8 mouse cellular contexts compared by ENCODE assay signal in genomic region chr3:30601175-30601574, GRCm38 (mm10). TPM values are rescaled to one million over a fixed set of nuclear protein-coding genes. Genes with fewer than 3 reads are reported as not detected.
DNase-seq lines count a peak whose midpoint lies in the region; ATAC-seq and TF ChIP-seq lines count a peak whose summit lies in the region.

No protein-coding gene starts in this region.

- in situ Hi-C loops in CH12.LX (cut with MboI; ENCODE audit: low pct_ligation_motif_present, low pct_unique_long_range_greater_than_20kb, low sequenced_read_pairs): no loop called here

- no peak for TF ChIP-seq POLR2A in CH12.LX (IDR thresholded peaks at IDR 0.05; ENCODE audit: low read depth, low read length)

- no peak for TF ChIP-seq RAD21 in CH12.LX (IDR thresholded peaks at IDR 0.05; ENCODE audit: low read depth, low read length)

- peaks cover 6 to 16% of the 10 kb centered on the region in 2 experiments for H3K36me3 ChIP-seq in CH12.LX (replicated peaks in 1 of 2; ENCODE audit: control insufficient read depth in 1 of 2, insufficient read depth in 1 of 2, low read length in 1 of 2)
- H3K36me3 ChIP-seq in heart, embryonic 16.5 days (ENCODE audit: control insufficient read depth, insufficient read depth): peaks cover 8% of the 10 kb centered on the region
- peaks cover 6% of the 10 kb centered on the region for H3K36me3 ChIP-seq in liver, embryonic 14.5 days (replicated peaks; ENCODE audit: control insufficient read depth, insufficient read depth, low read depth)
- H3K36me3 ChIP-seq in stomach, embryonic 15.5 days: 0 out of 2 replicates have a peak, but pooled peaks cover 6% of the 10 kb centered on the region

- no peaks in the 10 kb centered on the region for H3K9me3 ChIP-seq in CH12.LX (replicated peaks; ENCODE audit: low read length)
- H3K9me3 ChIP-seq in heart, embryonic 16.5 days (replicated peaks; ENCODE audit: control insufficient read depth, low read length): no peaks in the 10 kb centered on the region
- no peaks in the 10 kb centered on the region for H3K9me3 ChIP-seq in liver, embryonic 14.5 days (ENCODE audit: control insufficient read depth, low read length)
- H3K9me3 ChIP-seq in stomach, embryonic 15.5 days: no peaks in the 10 kb centered on the region

- no peak for TF ChIP-seq CTCF in CH12.LX (conservative IDR thresholded peaks at IDR 0.05 in 1 of 2, IDR thresholded peaks at IDR 0.05 in 1 of 2; ENCODE audit: low read depth in 2 of 2, low read length in 2 of 2)
- TF ChIP-seq CTCF in liver, embryonic 14.5 days (IDR thresholded peaks at IDR 0.05; ENCODE audit: low read depth): no peak

- H3K79me2 ChIP-seq in CH12.LX (replicated peaks; ENCODE audit: control insufficient read depth, extremely low read depth, insufficient read depth, poor library complexity, severe bottlenecking): peaks cover 24% of the 10 kb centered on the region

- DNase-seq in CH12.LX (ENCODE audit: extremely low read depth): peak; percentile 94
- DNase-seq in brain, embryonic 18.5 days (ENCODE audit: low read depth, low spot score): peak; percentile 57
- DNase-seq in fibroblast of lung, adult 2 months (ENCODE audit: low read depth): peak; percentile 63
- DNase-seq in kidney, postnatal 25 days: peak; percentile 90 to 96
- DNase-seq in liver, embryonic 14.5 days (ENCODE audit: low read depth in 3 of 3, low spot score in 3 of 3): peak; percentile 88 to 92 (median 89)
- DNase-seq in neural tube, embryonic 10.5 days (ENCODE audit: extremely low spot score, low spot score): peak; percentile 80

- H3K4me3 ChIP-seq in CH12.LX (replicated peaks in 1 of 3; ENCODE audit: low read depth in 2 of 3, low read length in 2 of 3, poor library complexity in 1 of 3): peak overlapping the region; percentile 62 to 77 (median 62)
- H3K4me3 ChIP-seq in heart, embryonic 16.5 days (ENCODE audit: low read length): peak overlapping the region; percentile 72
- H3K4me3 ChIP-seq in liver, embryonic 14.5 days (ENCODE audit: insufficient read depth in 1 of 2, low read depth in 2 of 2, low read length in 2 of 2): peak overlapping the region; percentile 69 to 88
- peak overlapping the region; percentile 53 for H3K4me3 ChIP-seq in stomach, embryonic 15.5 days (replicated peaks)

- no peak for TF ChIP-seq EP300 in CH12.LX (IDR thresholded peaks at IDR 0.05; ENCODE audit: low read length)
- TF ChIP-seq EP300 in liver, embryonic 14.5 days (IDR thresholded peaks at IDR 0.05; ENCODE audit: low read depth): peak; percentile 67

- H3K4me2 ChIP-seq in CH12.LX (ENCODE audit: insufficient read depth, low read depth, poor library complexity, severe bottlenecking): peak overlapping the region; percentile 61; the same call in 1 of the 2 replicates
- peak overlapping the region; percentile 88 for H3K4me2 ChIP-seq in heart, embryonic 16.5 days (ENCODE audit: low read depth, low read length)
- peak overlapping the region; percentile 93 for H3K4me2 ChIP-seq in liver, embryonic 14.5 days (ENCODE audit: low read depth)
- H3K4me2 ChIP-seq in stomach, embryonic 15.5 days: peak overlapping the region; percentile 91

- dilution Hi-C loops in CH12.LX (cut with MboI; ENCODE audit: extremely low pct_ligation_motif_present, extremely low pct_unique_long_range_greater_than_20kb, low sequenced_read_pairs): no loop called here

- peaks cover 3 to 32% of the 10 kb centered on the region in 2 experiments; a peak in 3 of 4 replicates for H3K4me1 ChIP-seq in CH12.LX (ENCODE audit: control insufficient read depth in 1 of 2, insufficient read depth in 2 of 2)
- peaks cover 21% of the 10 kb centered on the region for H3K4me1 ChIP-seq in heart, embryonic 16.5 days (ENCODE audit: control insufficient read depth, insufficient read depth, low read length)
- peaks cover 4 to 9% of the 10 kb centered on the region in 2 experiments for H3K4me1 ChIP-seq in liver, embryonic 14.5 days (replicated peaks; ENCODE audit: control insufficient read depth in 2 of 2, insufficient read depth in 2 of 2, low read length in 1 of 2)
- peaks cover 11% of the 10 kb centered on the region for H3K4me1 ChIP-seq in stomach, embryonic 15.5 days

- no peaks in the 10 kb centered on the region for H3K27me3 ChIP-seq in CH12.LX (replicated peaks)
- H3K27me3 ChIP-seq in heart, embryonic 16.5 days (ENCODE audit: control insufficient read depth, insufficient read depth, low read length): no peaks in the 10 kb centered on the region
- peaks cover 3% of the 10 kb centered on the region; the same call in 1 of the 2 replicates for H3K27me3 ChIP-seq in liver, embryonic 14.5 days (ENCODE audit: control insufficient read depth, insufficient read depth, low read length)
- H3K27me3 ChIP-seq in stomach, embryonic 15.5 days (replicated peaks): peaks cover 7% of the 10 kb centered on the region; the same call in 1 of the 2 replicates

- WGBS in heart, embryonic 16.5 days: under 1% methylated on average over 17 of the region's 17 CpGs
- under 1% methylated on average over 17 of the region's 17 CpGs for WGBS in liver, embryonic 14.5 days (ENCODE audit: insufficient replicate concordance)
- WGBS in stomach, embryonic 15.5 days: under 1% methylated on average over 17 of the region's 17 CpGs

- ATAC-seq in heart, embryonic 16.5 days (replicated peaks; ENCODE audit: extremely low read depth, insufficient read depth, low FRiP score): peak; percentile 40
- peak; percentile 57 for ATAC-seq in liver, embryonic 14.5 days (ENCODE audit: insufficient read depth)
- ATAC-seq in stomach, embryonic 15.5 days (ENCODE audit: insufficient read depth, low FRiP score, low read depth): peak; percentile 32; the same call in 1 of the 2 replicates

- H3K27ac ChIP-seq in CH12.LX (ENCODE audit: insufficient read depth, low read depth): peak overlapping the region; percentile 59; the same call in 1 of the 2 replicates
- H3K27ac ChIP-seq in heart, embryonic 16.5 days (ENCODE audit: low read length): peak overlapping the region; percentile 88
- H3K27ac ChIP-seq in liver, embryonic 14.5 days: peak overlapping the region; percentile 81
- H3K27ac ChIP-seq in stomach, embryonic 15.5 days: peak overlapping the region; percentile 76

- peak overlapping the region; percentile 40; the same call in 1 of the 2 replicates for H3K9ac ChIP-seq in CH12.LX (ENCODE audit: insufficient read depth, low read depth)
- peak overlapping the region; percentile 62 for H3K9ac ChIP-seq in heart, embryonic 16.5 days (ENCODE audit: low read length)
- peak overlapping the region; percentile 33; the same call in 1 of the 2 replicates for H3K9ac ChIP-seq in liver, embryonic 14.5 days (replicated peaks)
- no peak overlapping the region for H3K9ac ChIP-seq in stomach, embryonic 15.5 days

TF ChIP-seq in CH12.LX, 34 proteins besides CTCF, POLR2A, EP300 and RAD21 (continues in another document):
- TF ChIP-seq MXI1 (IDR thresholded peaks at IDR 0.05; ENCODE audit: low read depth, low read length): 0 out of 2 replicates have a peak, but pooled peaks have one; percentile 6
- TF ChIP-seq USF1 (IDR thresholded peaks at IDR 0.05; ENCODE audit: low read depth, low read length): no peak
- TF ChIP-seq TBP (conservative IDR thresholded peaks at IDR 0.05; ENCODE audit: low read depth, low read length): peak; percentile 100

RNA-seq across cellular contexts. Expression of gene Mynn, which starts 0.7 kb away (rescaled TPM):
- 11.8 and 15.5 TPM in 2 replicates for total RNA-seq in CH12.LX (2012; rRNA removed)
- total RNA-seq in CH12.LX (2014; rRNA removed): 31.1 and 31.6 TPM in 2 replicates
- polyA plus RNA-seq in CH12.LX (2012; ENCODE audit: insufficient read length, low read depth): 11.7 and 11.9 TPM in 2 replicates
- polyA plus RNA-seq in heart, embryonic 16.5 days (2015; fragmentation: Nextera tagmentation; extraction: Ambion mirVana): 21.5 and 28.4 TPM in 2 replicates
- polyA plus RNA-seq in liver, embryonic 14.5 days (2012; rRNA removed): 3.5 and 5.8 TPM in 2 replicates
- polyA plus RNA-seq in liver, embryonic 14.5 days (2014; fragmentation: Nextera tagmentation; extraction: Ambion mirVana): 10.7 and 13.2 TPM in 2 replicates
- polyA plus RNA-seq in stomach, embryonic 15.5 days (2015; fragmentation: Nextera tagmentation; extraction: Ambion mirVana): 23.8 and 25.8 TPM in 2 replicates

RNA-seq across cellular contexts. Expression of gene Actrt3, which starts 1.4 kb away (rescaled TPM):
- 0.13 and 0.17 TPM in 2 replicates for total RNA-seq in CH12.LX (2012; rRNA removed)
- total RNA-seq in CH12.LX (2014; rRNA removed): not detected in 2 replicates
- polyA plus RNA-seq in CH12.LX (2012; ENCODE audit: insufficient read length, low read depth): 0.16 TPM in 1 of 2 replicates, not detected in the other
- polyA plus RNA-seq in heart, embryonic 16.5 days (2015; fragmentation: Nextera tagmentation; extraction: Ambion mirVana): not detected in 2 replicates
- polyA plus RNA-seq in liver, embryonic 14.5 days (2012; rRNA removed): not detected in 2 replicates
- polyA plus RNA-seq in liver, embryonic 14.5 days (2014; fragmentation: Nextera tagmentation; extraction: Ambion mirVana): not detected in 2 replicates
- 0.46 and 0.70 TPM in 2 replicates for polyA plus RNA-seq in stomach, embryonic 15.5 days (2015; fragmentation: Nextera tagmentation; extraction: Ambion mirVana)

RNA-seq across cellular contexts. Expression of gene Lrriq4, which starts 43.1 kb away (rescaled TPM):
- total RNA-seq in CH12.LX (2012; rRNA removed) (not detected in 2 replicates), CH12.LX (2014; rRNA removed) (not detected in 2 replicates)
- polyA plus RNA-seq in CH12.LX (2012; ENCODE audit: insufficient read length, low read depth): not detected in 2 replicates
- polyA plus RNA-seq in heart, embryonic 16.5 days (2015; fragmentation: Nextera tagmentation; extraction: Ambion mirVana): not detected in 2 replicates
- polyA plus RNA-seq in liver, embryonic 14.5 days (2012; rRNA removed): not detected in 2 replicates
- not detected in 2 replicates for polyA plus RNA-seq in liver, embryonic 14.5 days (2014; fragmentation: Nextera tagmentation; extraction: Ambion mirVana)
- 0.06 TPM in 1 of 2 replicates, not detected in the other for polyA plus RNA-seq in stomach, embryonic 15.5 days (2015; fragmentation: Nextera tagmentation; extraction: Ambion mirVana)

RNA-seq across cellular contexts. Expression of gene Lrrc34, which starts 46.5 kb away (rescaled TPM):
- total RNA-seq in CH12.LX (2012; rRNA removed): not detected in 2 replicates
- not detected in 2 replicates for total RNA-seq in CH12.LX (2014; rRNA removed)
- not detected in 2 replicates for polyA plus RNA-seq in CH12.LX (2012; ENCODE audit: insufficient read length, low read depth)
- polyA plus RNA-seq in heart, embryonic 16.5 days (2015; fragmentation: Nextera tagmentation; extraction: Ambion mirVana): 0.88 and 1.1 TPM in 2 replicates
- 0.02 TPM in 1 of 2 replicates, not detected in the other for polyA plus RNA-seq in liver, embryonic 14.5 days (2012; rRNA removed)
- polyA plus RNA-seq in liver, embryonic 14.5 days (2014; fragmentation: Nextera tagmentation; extraction: Ambion mirVana): 0.09 TPM in 1 of 2 replicates, not detected in the other
- polyA plus RNA-seq in stomach, embryonic 15.5 days (2015; fragmentation: Nextera tagmentation; extraction: Ambion mirVana): 0.58 and 0.75 TPM in 2 replicates

RNA-seq across cellular contexts. Expression of gene Mecom, which starts 53.4 kb away (rescaled TPM):
- total RNA-seq in CH12.LX (2012; rRNA removed) (not detected in 2 replicates), CH12.LX (2014; rRNA removed) (not detected in 2 replicates)
- 0.12 TPM in 1 of 2 replicates, not detected in the other for polyA plus RNA-seq in CH12.LX (2012; ENCODE audit: insufficient read length, low read depth)
- polyA plus RNA-seq in heart, embryonic 16.5 days (2015; fragmentation: Nextera tagmentation; extraction: Ambion mirVana): 12.7 and 17.4 TPM in 2 replicates
- 0.56 and 0.75 TPM in 2 replicates for polyA plus RNA-seq in liver, embryonic 14.5 days (2012; rRNA removed)
- polyA plus RNA-seq in liver, embryonic 14.5 days (2014; fragmentation: Nextera tagmentation; extraction: Ambion mirVana): 0.66 and 0.67 TPM in 2 replicates
- polyA plus RNA-seq in stomach, embryonic 15.5 days (2015; fragmentation: Nextera tagmentation; extraction: Ambion mirVana): 46.4 and 53.0 TPM in 2 replicates

Comparison
In these comparisons a context has a peak if more than half of its experiments do, and no peak if none do; other contexts are left out.
1. Peak in every context shown above with its lines: DNase-seq, ATAC-seq, H3K4me3 ChIP-seq and H3K27ac ChIP-seq.